Mouse (Mus musculus) spleen, adult 2 months (tissue): ENCODE data around the gene Bckdk.

Experiments
- CTCF ChIP-seq: fragments of 200-500 bp; IDR thresholded peaks from 2 replicates; pipeline ENCODE4 v1.5.1; 2011; ENCODE audit warnings: mild to moderate bottlenecking, inconsistent platforms; ENCODE audit not compliant: insufficient read depth, insufficient read length, insufficient replicate concordance; ENCODE audit errors: extremely low read depth
- POLR2A ChIP-seq: fragments of 200-500 bp; IDR thresholded peaks from 2 replicates; pipeline ENCODE4 v1.6.1; 2011; ENCODE audit warnings: low read depth, low read length, inconsistent platforms

- no peak for TF ChIP-seq POLR2A
- no peak for TF ChIP-seq CTCF
Observed at GRCm38 (mm10) chr7:127907939-127908338, 4.1 kb downstream of the Bckdk start.
